Mouse (Mus musculus): ENCODE results near the gene Ak4.

- TF ChIP-seq SRF (IDR thresholded peaks at IDR 0.05; ENCODE audit: control insufficient read depth, insufficient read length, low read depth) (no peak), POLR2A (IDR thresholded peaks at IDR 0.05; ENCODE audit: insufficient read length, low read depth) (no peak), USF1 (IDR thresholded peaks at IDR 0.05; ENCODE audit: low read depth) (no peak)
Measured at GRCm38 (mm10) chr4:101506372-101506771, 87.3 kb downstream of the Ak4 start.

Data from myocyte (in vitro differentiated cells).